8 mouse cellular contexts compared by ENCODE assay signal in genomic region chr2:75792377-75793203, GRCm38 (mm10). TPM values are rescaled to one million over a fixed set of nuclear protein-coding genes. Genes with fewer than 3 reads are reported as not detected.
DNase-seq lines count a peak whose midpoint lies in the region; ATAC-seq lines count a peak whose summit lies in the region.

No protein-coding gene starts in this region.

- no peaks in the 10 kb centered on the region for H3K9me3 ChIP-seq in kidney, embryonic 16.5 days (ENCODE audit: low read length)

- peaks cover 14% of the 10 kb centered on the region for H3K4me1 ChIP-seq in kidney, embryonic 16.5 days (ENCODE audit: insufficient read depth, low read length)

- H3K4me2 ChIP-seq in kidney, embryonic 16.5 days (replicated peaks; ENCODE audit: low read depth, low read length) = no peak overlapping the region

- H3K36me3 ChIP-seq in kidney, embryonic 16.5 days (ENCODE audit: insufficient read depth, low read length) = no peaks in the 10 kb centered on the region

- no peak overlapping the region for H3K9ac ChIP-seq in kidney, embryonic 16.5 days (replicated peaks; ENCODE audit: low read length)

- H3K4me3 ChIP-seq in kidney, embryonic 16.5 days (ENCODE audit: low read length) = no peak overlapping the region

- H3K27me3 ChIP-seq in kidney, embryonic 16.5 days (ENCODE audit: insufficient read depth, low read length) = no peaks in the 10 kb centered on the region

- H3K27ac ChIP-seq in kidney, embryonic 16.5 days (ENCODE audit: low read length) = 0 out of 2 replicates have a peak overlapping the region, but pooled peaks have one; percentile 34

- peak; percentile 58; the same call in 1 of the 2 replicates for ATAC-seq in kidney, embryonic 16.5 days (ENCODE audit: low FRiP score, low TSS enrichment)
- peak; percentile 93 for ATAC-seq in megakaryocyte, adult 5-6 weeks (ENCODE audit: poor library complexity, severe bottlenecking)

- WGBS in kidney, embryonic 16.5 days = 48% methylated on average over 12 of the region's 12 CpGs

- peak; percentile 68 for DNase-seq in layer of hippocampus, adult 9-11 months
- DNase-seq in layer of hippocampus, adult 9-10 months (ENCODE audit: low spot score) = no peak
- DNase-seq in brain, adult 2 months (ENCODE audit: low read depth, low spot score) = peak; percentile 45
- no peak for DNase-seq in MN1 (ENCODE audit: low spot score)
- no peak for DNase-seq in cerebellum, adult 11 months
- DNase-seq in layer of hippocampus, adult 8-10 months (ENCODE audit: low spot score in 2 of 2) = no peak

RNA-seq across cellular contexts. Expression of gene Agps, which starts 39.4 kb away (rescaled TPM):
- 39.2 and 40.0 TPM in 2 replicates for polyA plus RNA-seq in kidney, embryonic 16.5 days (2015; fragmentation: Nextera tagmentation; extraction: Ambion mirVana)
- total RNA-seq in megakaryocyte, adult 5-6 weeks (2015) = 82.9 and 92.0 TPM in 2 replicates
- total RNA-seq in megakaryocyte, adult 5-6 weeks (2017) = 81.7 and 82.2 TPM in 2 replicates
- total RNA-seq in layer of hippocampus, adult 8-10 months (2022) = 10 to 100 TPM; 35.6 to 42.7 (median 37.3) TPM

Comparison
In these comparisons a context has a peak if more than half of its experiments do, and no peak if none do; other contexts are left out.
1. DNase-seq: peak in layer of hippocampus, adult 9-11 months (single experiment) and brain, adult 2 months (single experiment); none in layer of hippocampus, adult 9-10 months (single experiment), MN1 (single experiment), cerebellum, adult 11 months (single experiment) and layer of hippocampus, adult 8-10 months (0 of 2).